ENCODE assay signal across 29 mouse cellular contexts in genomic region chr15:91033529-91033928, GRCm38 (mm10). TPM values are rescaled to one million over a fixed set of nuclear protein-coding genes. Genes with fewer than 3 reads are reported as not detected.
"Had no signal": no experiment of that assay in that cellular context is flagged by ENCODE, and none has a peak within 500 bp of the region (broad histone marks: within the 10 kb centered on the region; RNA-seq: fewer than 3 reads in every experiment).

No protein-coding gene starts in this region.

- H3K4me3 ChIP-seq: heart, embryonic 10.5 days; heart, embryonic 12.5 days; heart, embryonic 13.5 days; heart, embryonic 15.5 days; hindbrain, embryonic 12.5 days; hindbrain, embryonic 13.5 days; hindbrain, embryonic 15.5 days; intestine, embryonic 15.5 days; kidney, embryonic 15.5 days; layer of hippocampus, adult 2 months had no signal

- DNase-seq: heart, postnatal 10 days; heart, postnatal 14 days; heart, postnatal 36 days; heart, postnatal 4 days; kidney, adult 11 months; kidney, adult 18-20 months; kidney, postnatal 10 days; kidney, postnatal 14 days; kidney, postnatal 25 days; kidney, postnatal 4 days; layer of hippocampus, adult 9-11 months; layer of hippocampus, postnatal 36 days had no signal

- H3K27me3 ChIP-seq: heart, embryonic 12.5 days; heart, embryonic 13.5 days; heart, embryonic 15.5 days; hindbrain, embryonic 12.5 days; hindbrain, embryonic 13.5 days; hindbrain, embryonic 15.5 days; intestine, embryonic 15.5 days; kidney, embryonic 15.5 days had no signal

- H3K4me1 ChIP-seq: heart, embryonic 15.5 days; intestine, embryonic 15.5 days; kidney, embryonic 15.5 days had no signal

- H3K27ac ChIP-seq: heart, embryonic 10.5 days; heart, embryonic 13.5 days; heart, embryonic 15.5 days; hindbrain, embryonic 12.5 days; hindbrain, embryonic 13.5 days; hindbrain, embryonic 14.5 days; hindbrain, embryonic 15.5 days; hindbrain, postnatal 0 days; intestine, embryonic 15.5 days; kidney, embryonic 15.5 days; kidney, postnatal 0 days had no signal

- H3K4me2 ChIP-seq: heart, embryonic 11.5 days; heart, embryonic 12.5 days; heart, embryonic 13.5 days; heart, embryonic 15.5 days; hindbrain, embryonic 12.5 days; hindbrain, embryonic 13.5 days; hindbrain, embryonic 14.5 days; hindbrain, embryonic 15.5 days; intestine, embryonic 15.5 days; kidney, embryonic 15.5 days had no signal

- ATAC-seq: hindbrain, embryonic 16.5 days; hindbrain, postnatal 0 days; inflammation-experienced regulatory T-cells, adult 6 months; intestine, embryonic 15.5 days; intestine, embryonic 16.5 days had no signal

- H3K9ac ChIP-seq: heart, embryonic 12.5 days; heart, embryonic 13.5 days; heart, embryonic 15.5 days; hindbrain, embryonic 12.5 days; hindbrain, embryonic 13.5 days; hindbrain, embryonic 14.5 days; hindbrain, embryonic 15.5 days; intestine, embryonic 15.5 days; kidney, embryonic 15.5 days had no signal

- H3K36me3 ChIP-seq: heart, embryonic 12.5 days; heart, embryonic 13.5 days; heart, embryonic 15.5 days; hindbrain, embryonic 15.5 days; intestine, embryonic 15.5 days; kidney, embryonic 15.5 days had no signal

- H3K9me3 ChIP-seq: heart, embryonic 10.5 days; heart, embryonic 13.5 days; heart, embryonic 15.5 days; hindbrain, embryonic 15.5 days; intestine, embryonic 15.5 days; kidney, embryonic 15.5 days had no signal

RNA-seq across cellular contexts. Expression of gene Kif21a, which starts 16.2 kb away (rescaled TPM):
- polyA plus RNA-seq: inflammation-experienced regulatory T-cells, adult 6 months had no signal
